In genomic region chr7:126576946-126577345, GRCm38 (mm10) we compare ENCODE assay signal across 8 mouse cellular contexts. TPM values are rescaled to one million over a fixed set of nuclear protein-coding genes. Genes with fewer than 3 reads are reported as not detected.
DNase-seq lines count a peak whose midpoint lies in the region; ATAC-seq and TF ChIP-seq lines count a peak whose summit lies in the region.
"Had no signal": no experiment of that assay in that cellular context is flagged by ENCODE, and none has a peak within 500 bp of the region (broad histone marks: within the 10 kb centered on the region; RNA-seq: fewer than 3 reads in every experiment).

No protein-coding gene starts in this region.

- no peak overlapping the region for H3K9ac ChIP-seq in kidney, embryonic 16.5 days (replicated peaks; ENCODE audit: low read length)
- no peak overlapping the region for H3K9ac ChIP-seq in lung, embryonic 14.5 days

- no peak overlapping the region for H3K27ac ChIP-seq in kidney, embryonic 16.5 days (ENCODE audit: low read length)
- no peak overlapping the region for H3K27ac ChIP-seq in embryonic facial prominence, embryonic 10.5 days (replicated peaks)
- no peak overlapping the region for H3K27ac ChIP-seq in lung, embryonic 14.5 days (ENCODE audit: low read depth)

- peak; percentile 73 for DNase-seq in kidney, adult 18-20 months
- DNase-seq in Patski (ENCODE audit: low read depth, low spot score), result no peak
- peak; percentile 69 for DNase-seq in embryonic facial prominence, embryonic 10.5 days (ENCODE audit: low spot score)
- peak; percentile 75 for DNase-seq in lung, embryonic 14.5 days
- peak; percentile 48 for DNase-seq in testis, postnatal 14 days (ENCODE audit: low spot score)

- H3K4me1 ChIP-seq in kidney, embryonic 16.5 days (ENCODE audit: insufficient read depth, low read length), result no peaks in the 10 kb centered on the region
- peaks cover 28% of the 10 kb centered on the region for H3K4me1 ChIP-seq in E14TG2a.4 (replicated peaks; ENCODE audit: low read depth, low read length)
- peaks cover 4% of the 10 kb centered on the region; the same call in 1 of the 2 replicates for H3K4me1 ChIP-seq in embryonic facial prominence, embryonic 10.5 days
- no peaks in the 10 kb centered on the region for H3K4me1 ChIP-seq in lung, embryonic 14.5 days (ENCODE audit: insufficient read depth)

- POLR2A ChIA-PET in Patski (lab: Charles Lee), result no interaction called here

- in situ Hi-C loops in Patski (cut with MboI; ENCODE audit: low pct_unique_long_range_greater_than_20kb), result loop anchor here (5.0 kb wide), 2 partner anchors 60 to 115 kb away; no protein-coding TSS in a partner anchor

- no peak overlapping the region for H3K4me2 ChIP-seq in kidney, embryonic 16.5 days (replicated peaks; ENCODE audit: low read depth, low read length)
- H3K4me2 ChIP-seq in lung, embryonic 14.5 days, result no peak overlapping the region

- no peak for ATAC-seq in kidney, embryonic 16.5 days (ENCODE audit: low FRiP score, low TSS enrichment)
- no peak for ATAC-seq in Patski
- no peak for ATAC-seq in lung, embryonic 14.5 days (ENCODE audit: insufficient read depth)

- CTCF ChIA-PET in Patski (lab: Charles Lee), result interaction anchor here (0.9 to 6.6 kb wide), 5 partner anchors 22 to 65 kb away, joined by 3 to 93 read pairs (median 3); no protein-coding TSS in a partner anchor

- H3K36me3 ChIP-seq in kidney, embryonic 16.5 days (ENCODE audit: insufficient read depth, low read length), result peaks cover 5% of the 10 kb centered on the region
- H3K36me3 ChIP-seq in E14TG2a.4 (ENCODE audit: insufficient read depth, low read length), result peaks cover 80% of the 10 kb centered on the region
- peaks cover 48% of the 10 kb centered on the region for H3K36me3 ChIP-seq in embryonic facial prominence, embryonic 10.5 days (replicated peaks)
- peaks cover 20% of the 10 kb centered on the region; the same call in 1 of the 2 replicates for H3K36me3 ChIP-seq in lung, embryonic 14.5 days (ENCODE audit: insufficient read depth)

- no peak overlapping the region for H3K4me3 ChIP-seq in kidney, embryonic 16.5 days (ENCODE audit: low read length)
- H3K4me3 ChIP-seq in E14TG2a.4 (replicated peaks; ENCODE audit: low read length), result no peak overlapping the region
- no peak overlapping the region for H3K4me3 ChIP-seq in embryonic facial prominence, embryonic 10.5 days
- no peak overlapping the region for H3K4me3 ChIP-seq in lung, embryonic 14.5 days (ENCODE audit: low read depth, low read length)

- peak; percentile 89 for TF ChIP-seq CTCF in E14TG2a.4 (conservative IDR thresholded peaks at IDR 0.05; ENCODE audit: low read length)
- peak; percentile 82 for TF ChIP-seq CTCF in Patski (IDR thresholded peaks at IDR 0.05)
- peak; percentile 72 for TF ChIP-seq CTCF in lung, embryonic 14.5 days (IDR thresholded peaks at IDR 0.05; ENCODE audit: low read depth)

- WGBS in kidney, embryonic 16.5 days, result 55% methylated on average over 8 of the region's 8 CpGs
- 51% methylated on average over 8 of the region's 8 CpGs for WGBS in embryonic facial prominence, embryonic 10.5 days
- WGBS in lung, embryonic 14.5 days, result 52% methylated on average over 8 of the region's 8 CpGs

- no peaks in the 10 kb centered on the region for H3K27me3 ChIP-seq in kidney, embryonic 16.5 days (ENCODE audit: insufficient read depth, low read length)
- H3K27me3 ChIP-seq in E14TG2a.4 (ENCODE audit: insufficient read depth, low read length) (no peaks in the 10 kb centered on the region), Patski (no peaks in the 10 kb centered on the region)
- no peaks in the 10 kb centered on the region for H3K27me3 ChIP-seq in embryonic facial prominence, embryonic 10.5 days (replicated peaks; ENCODE audit: low read depth, poor library complexity, severe bottlenecking)
- H3K27me3 ChIP-seq in lung, embryonic 14.5 days (ENCODE audit: insufficient read depth, low read length), result no peaks in the 10 kb centered on the region

- no peaks in the 10 kb centered on the region for H3K9me3 ChIP-seq in kidney, embryonic 16.5 days (ENCODE audit: low read length)
- no peaks in the 10 kb centered on the region for H3K9me3 ChIP-seq in E14TG2a.4 (ENCODE audit: low read length)
- no peaks in the 10 kb centered on the region for H3K9me3 ChIP-seq in embryonic facial prominence, embryonic 10.5 days
- H3K9me3 ChIP-seq in lung, embryonic 14.5 days (ENCODE audit: low read depth, low read length), result no peaks in the 10 kb centered on the region

RNA-seq across cellular contexts. Expression of gene Apobr, which starts 7.8 kb away (rescaled TPM):
- polyA plus RNA-seq in kidney, embryonic 16.5 days (2015; fragmentation: Nextera tagmentation; extraction: Ambion mirVana), result 0.96 and 1.1 TPM in 2 replicates
- polyA plus RNA-seq in Patski (2021), result 0.94 TPM
- 0.29 and 0.41 TPM in 2 replicates for polyA plus RNA-seq in embryonic facial prominence, embryonic 10.5 days (2016; fragmentation: Nextera tagmentation; extraction: Ambion mirVana)
- 0.32 and 0.54 TPM in 2 replicates for polyA plus RNA-seq in lung, embryonic 14.5 days (2014; fragmentation: Nextera tagmentation; extraction: Ambion mirVana)

RNA-seq across cellular contexts. Expression of gene Cln3, which starts 8.7 kb away (rescaled TPM):
- 39.3 and 41.3 TPM in 2 replicates for polyA plus RNA-seq in kidney, embryonic 16.5 days (2015; fragmentation: Nextera tagmentation; extraction: Ambion mirVana)
- 2.6 TPM for polyA plus RNA-seq in Patski (2021)
- polyA plus RNA-seq in embryonic facial prominence, embryonic 10.5 days (2016; fragmentation: Nextera tagmentation; extraction: Ambion mirVana), result 22.9 and 27.1 TPM in 2 replicates
- polyA plus RNA-seq in lung, embryonic 14.5 days (2014; fragmentation: Nextera tagmentation; extraction: Ambion mirVana), result 24.1 and 27.3 TPM in 2 replicates

RNA-seq across cellular contexts. Expression of gene Eif3c, which starts 10.7 kb away (rescaled TPM):
- polyA plus RNA-seq in kidney, embryonic 16.5 days (2015; fragmentation: Nextera tagmentation; extraction: Ambion mirVana), result 200 and 219 TPM in 2 replicates
- 322 TPM for polyA plus RNA-seq in Patski (2021)
- 223 and 224 TPM in 2 replicates for polyA plus RNA-seq in embryonic facial prominence, embryonic 10.5 days (2016; fragmentation: Nextera tagmentation; extraction: Ambion mirVana)
- 169 and 183 TPM in 2 replicates for polyA plus RNA-seq in lung, embryonic 14.5 days (2014; fragmentation: Nextera tagmentation; extraction: Ambion mirVana)

RNA-seq across cellular contexts. Expression of gene Il27, which starts 17.8 kb away (rescaled TPM):
- not detected in 2 replicates for polyA plus RNA-seq in kidney, embryonic 16.5 days (2015; fragmentation: Nextera tagmentation; extraction: Ambion mirVana)
- polyA plus RNA-seq in Patski (2021), result 0.68 TPM
- polyA plus RNA-seq in embryonic facial prominence, embryonic 10.5 days (2016; fragmentation: Nextera tagmentation; extraction: Ambion mirVana), result not detected in 2 replicates
- polyA plus RNA-seq in lung, embryonic 14.5 days (2014; fragmentation: Nextera tagmentation; extraction: Ambion mirVana), result not detected in 2 replicates
- polyA plus RNA-seq: heart, embryonic 14.5 days had no signal

RNA-seq across cellular contexts. Expression of gene Nupr1, which starts 53.7 kb away (rescaled TPM):
- 6.8 and 9.5 TPM in 2 replicates for polyA plus RNA-seq in kidney, embryonic 16.5 days (2015; fragmentation: Nextera tagmentation; extraction: Ambion mirVana)
- polyA plus RNA-seq in Patski (2021), result 138 TPM
- polyA plus RNA-seq in embryonic facial prominence, embryonic 10.5 days (2016; fragmentation: Nextera tagmentation; extraction: Ambion mirVana), result 0.92 and 1.2 TPM in 2 replicates
- 9.7 and 10.7 TPM in 2 replicates for polyA plus RNA-seq in lung, embryonic 14.5 days (2014; fragmentation: Nextera tagmentation; extraction: Ambion mirVana)
